Mouse (Mus musculus) olfactory bulb, adult 2 months (tissue): ENCODE results near the gene Daam1. TPM values are rescaled to one million over a fixed set of nuclear protein-coding genes. Genes with fewer than 3 reads are reported as not detected.

Experiments used
- H3K27ac ChIP-seq: fragments of 200-500 bp; 2 replicates; pipeline ENCODE4 v1.5.1; 2012; ENCODE audit warnings: low read depth, low read length; ENCODE audit not compliant: insufficient read depth
- H3K4me1 ChIP-seq: fragments of 200-500 bp; 2 replicates; pipeline ENCODE4 v1.6.1; 2012; ENCODE audit warnings: low read length; ENCODE audit not compliant: control insufficient read depth, insufficient read depth
- H3K4me3 ChIP-seq: fragments of 200-500 bp; 2 replicates; pipeline ENCODE4 v1.5.1; 2012; ENCODE audit warnings: mild to moderate bottlenecking, low read depth, low read length, moderate library complexity; ENCODE audit not compliant: insufficient read depth
- CTCF ChIP-seq: fragments of 200-500 bp; IDR thresholded peaks from 2 replicates; pipeline ENCODE4 v1.5.1; 2012; ENCODE audit warnings: low read depth, mild to moderate bottlenecking, low read length, moderate library complexity; ENCODE audit not compliant: insufficient read depth
- POLR2A ChIP-seq: fragments of 200-500 bp; IDR thresholded peaks from 2 replicates; pipeline ENCODE4 v1.6.1; 2012; ENCODE audit warnings: mild to moderate bottlenecking, low read depth, low read length, moderate library complexity; ENCODE audit not compliant: insufficient read depth
- WGBS: fragments of 180-500 bp; shearing (Covaris S2); methylation state at CpG from one replicate; pipeline ENCODE4 v1.1.7; 2018; 5-methylcytosine and 5-hydroxymethylcytosine counted together
- polyA plus RNA-seq: library from polyadenylated mRNA; stranded (reverse); fragments of >200 nt; gene quantifications from 2 replicates; pipeline ENCODE4 v1.2.4, GENCODE M21; 2012; ENCODE audit warnings: low replicate concordance; ENCODE audit not compliant: missing spikeins, insufficient read depth, insufficient read length

Gene Daam1
- polyA plus RNA-seq, 1 experiment: not detected

- no peak for TF ChIP-seq CTCF
- TF ChIP-seq POLR2A: no peak
- WGBS: 86% methylated on average over 9 of the region's 9 CpGs
Observed at GRCm38 (mm10) chr12:71924978-71925529, 94.2 kb downstream of the Daam1 start.

GRCm38 (mm10) chr12:71925990-71926700 lies 95.3 kb downstream of the Daam1 start:
- 56% methylated on average over 11 of the region's 11 CpGs for WGBS
- no peak for TF ChIP-seq CTCF
- TF ChIP-seq POLR2A: no peak
- Histone ChIP-seq H3K4me3 (no peak overlapping the region), H3K4me1 (peaks cover 4% of the 10 kb centered on the region; the same call in 1 of the 2 replicates), H3K27ac (no peak overlapping the region)

More at GRCm38 (mm10) chr12:71924978-71925529, 94.2 kb downstream of the Daam1 start:
- Histone ChIP-seq H3K27ac (no peak overlapping the region), H3K4me1 (peaks cover 8% of the 10 kb centered on the region), H3K4me3 (no peak overlapping the region)

GRCm38 (mm10) chr12:71928092-71928491 lies 97.2 kb downstream of the Daam1 start:
- 87% methylated on average over 6 of the region's 6 CpGs for whole genome bisulfite sequencing
- Histone ChIP-seq H3K4me1 (no peaks in the 10 kb centered on the region), H3K4me3 (no peak overlapping the region), H3K27ac (no peak overlapping the region)
- TF ChIP-seq CTCF: no peak
- no peak for TF ChIP-seq POLR2A

GRCm38 (mm10) chr12:71929876-71930275 lies 99.0 kb downstream of the Daam1 start:
- 89% methylated on average over 2 of the region's 2 CpGs for WGBS
- no peak for TF ChIP-seq POLR2A
- no peak for TF ChIP-seq CTCF
- H3K4me1 ChIP-seq: peaks cover 4% of the 10 kb centered on the region

GRCm38 (mm10) chr12:71932433-71933386 lies 101.8 kb downstream of the Daam1 start:
- Histone ChIP-seq H3K27ac (no peak overlapping the region), H3K4me1 (peaks cover 6% of the 10 kb centered on the region), H3K4me3 (no peak overlapping the region)
- TF ChIP-seq CTCF: no peak
- TF ChIP-seq POLR2A: no peak
- WGBS: 74% methylated on average over 9 of the region's 9 CpGs

More at GRCm38 (mm10) chr12:71929876-71930275, 99.0 kb downstream of the Daam1 start:
- H3K27ac ChIP-seq: no peak overlapping the region
- H3K4me3 ChIP-seq: no peak overlapping the region

GRCm38 (mm10) chr12:71933989-71934645 lies 103.2 kb downstream of the Daam1 start:
- 0 out of 2 replicates have a peak overlapping the region, but pooled peaks have one; percentile 30 for H3K27ac ChIP-seq
- 21% methylated on average over 6 of the region's 6 CpGs for WGBS
- peaks cover 9% of the 10 kb centered on the region for H3K4me1 ChIP-seq
- H3K4me3 ChIP-seq: no peak overlapping the region
- TF ChIP-seq POLR2A (no peak), CTCF (no peak)

GRCm38 (mm10) chr12:71936636-71937035 lies 105.8 kb downstream of the Daam1 start:
- 82% methylated on average over 1 of the region's 1 CpGs for WGBS
- H3K27ac ChIP-seq: no peak overlapping the region

GRCm38 (mm10) chr12:71938513-71938912 lies 107.6 kb downstream of the Daam1 start:
- no peak overlapping the region for H3K4me3 ChIP-seq
- no peak overlapping the region for H3K27ac ChIP-seq
- TF ChIP-seq POLR2A: no peak
- TF ChIP-seq CTCF: no peak
- WGBS: 81% methylated on average over 5 of the region's 5 CpGs
- H3K4me1 ChIP-seq: peaks cover 11% of the 10 kb centered on the region

More at GRCm38 (mm10) chr12:71936636-71937035, 105.8 kb downstream of the Daam1 start:
- Histone ChIP-seq H3K4me1 (peaks cover 9% of the 10 kb centered on the region), H3K4me3 (no peak overlapping the region)
- TF ChIP-seq CTCF (no peak), POLR2A (no peak)

GRCm38 (mm10) chr12:71941290-71941689 lies 110.4 kb downstream of the Daam1 start:
- Histone ChIP-seq H3K4me3 (no peak overlapping the region), H3K4me1 (peaks cover 8% of the 10 kb centered on the region), H3K27ac (no peak overlapping the region)
- TF ChIP-seq POLR2A (no peak), CTCF (no peak)
- WGBS: 91% methylated on average over 5 of the region's 5 CpGs
